Mouse (Mus musculus) liver, postnatal 0 days (tissue): ENCODE data around the gene Fut11. TPM values are rescaled to one million over a fixed set of nuclear protein-coding genes. Genes with fewer than 3 reads are reported as not detected.

Experiments
- ATAC-seq: fragments of 200-750 bp; cut with Nextera tagmentation; 2 replicates; pipeline ENCODE4 v1.8.0; 2017; ENCODE audit warnings: mild to moderate bottlenecking, moderate library complexity
- DNase-seq: peaks from one replicate; pipeline ENCODE4 v3.0.0-alpha.2; 2016
- H3K27ac ChIP-seq: fragments of 300-500 bp; sonication (generic); 2 replicates; pipeline ENCODE4 v1.5.1; 2014; ENCODE audit warnings: antibody characterized with exemption, moderate library complexity, mild to moderate bottlenecking, low read depth
- H3K27me3 ChIP-seq: fragments of 300-500 bp; sonication (generic); 2 replicates; pipeline ENCODE4 v1.6.1; 2014; ENCODE audit warnings: low read length, control low read depth, mixed read lengths; ENCODE audit not compliant: insufficient read depth
- H3K36me3 ChIP-seq: fragments of 300-500 bp; sonication (generic); replicated peaks from 2 replicates; pipeline ENCODE4 v1.6.1; 2014; ENCODE audit warnings: mild to moderate bottlenecking, control low read depth, low read length, moderate library complexity, mixed read lengths; ENCODE audit not compliant: insufficient read depth
- H3K4me1 ChIP-seq: fragments of 300-500 bp; sonication (generic); 2 replicates; pipeline ENCODE4 v1.6.1; 2014; ENCODE audit warnings: antibody characterized with exemption, mild to moderate bottlenecking, control low read depth; ENCODE audit not compliant: insufficient read depth
- H3K4me2 ChIP-seq: fragments of 300-500 bp; sonication (generic); 2 replicates; pipeline ENCODE4 v1.6.1; 2014; ENCODE audit warnings: low read depth, mild to moderate bottlenecking, low read length, moderate library complexity, mixed read lengths
- H3K4me3 ChIP-seq: fragments of 300-500 bp; sonication (generic); 2 replicates; pipeline ENCODE4 v1.5.1; 2014; ENCODE audit warnings: low read depth, low read length
- H3K9ac ChIP-seq: fragments of 300-500 bp; sonication (generic); replicated peaks from 2 replicates; pipeline ENCODE4 v1.6.1; 2014; ENCODE audit warnings: mild to moderate bottlenecking, moderate library complexity
- H3K9me3 ChIP-seq: fragments of 300-500 bp; sonication (generic); 2 replicates; pipeline ENCODE4 v1.6.1; 2016; ENCODE audit warnings: mild to moderate bottlenecking, control low read depth, low read length, mixed read lengths
- CTCF ChIP-seq: sonication (generic); IDR thresholded peaks from 2 replicates; pipeline ENCODE4 v1.5.1; 2016; ENCODE audit warnings: antibody characterized with exemption, low read depth
- EP300 ChIP-seq: IDR thresholded peaks from 2 replicates; pipeline ENCODE4 v1.6.1; 2016; ENCODE audit warnings: antibody characterized with exemption, low read depth, mild to moderate bottlenecking
- WGBS: fragments of 180-500 bp; shearing (Covaris S2); extraction: QIAGEN DNeasy Blood & Tissue Kit; methylation state at CpG from one replicate; pipeline ENCODE4 v1.1.7; 2014; ENCODE audit not compliant: insufficient replicate concordance; 5-methylcytosine and 5-hydroxymethylcytosine counted together
- polyA plus RNA-seq: library from polyadenylated mRNA; unstranded; fragments of >200 nt; fragmentation: Nextera tagmentation; extraction: Ambion mirVana; gene quantifications from 2 replicates; pipeline ENCODE4 v1.2.1, GENCODE M21; 2015

Fut11 gene
- polyA plus RNA-seq, 1 experiment from 2014 or later, result 5.1 TPM

GRCm38 (mm10) chr14:20655731-20656130, 39.0 kb upstream of the Fut11 start:
- H3K4me3 ChIP-seq, result no peak overlapping the region
- no peak overlapping the region for H3K4me2 ChIP-seq
- H3K9me3 ChIP-seq, result no peaks in the 10 kb centered on the region
- ATAC-seq, result no peak
- peak overlapping the region; percentile 60 for H3K27ac ChIP-seq
- no peaks in the 10 kb centered on the region for H3K36me3 ChIP-seq
- no peak for DNase-seq
- H3K4me1 ChIP-seq, result peaks cover 11% of the 10 kb centered on the region; the same call in 1 of the 2 replicates
- H3K27me3 ChIP-seq, result no peaks in the 10 kb centered on the region
- WGBS, result 70% methylated on average over 9 of the region's 9 CpGs
- TF ChIP-seq EP300 (no peak), CTCF (no peak)
- H3K9ac ChIP-seq, result no peak overlapping the region

DNA sequence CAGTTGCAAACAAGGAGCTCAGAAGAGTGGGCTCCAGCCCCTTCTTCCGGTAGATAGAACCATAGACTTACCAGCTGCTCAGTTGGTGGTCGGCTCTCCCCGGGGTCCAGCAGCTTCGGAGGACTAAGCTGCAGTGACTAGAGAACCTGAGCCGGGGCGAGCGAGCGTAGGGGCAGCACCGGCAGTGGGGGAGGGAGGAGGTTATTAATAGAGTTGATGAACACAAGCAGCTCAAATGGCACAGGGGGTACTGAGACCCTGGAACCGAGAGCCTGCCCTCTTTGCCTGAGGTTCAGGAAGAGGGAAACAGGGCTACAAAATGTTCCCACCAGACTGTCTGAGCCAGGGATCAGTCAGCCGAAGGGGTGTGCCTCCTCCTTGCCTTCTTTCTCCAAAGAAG, 38.4 kb upstream of the Fut11 start, which contains the start of gene Myoz1:
Gene Myoz1 (minus strand): TSS at position 180 of the 400 bp plus-strand sequence.
- WGBS, result 70% methylated on average over 11 of the region's 11 CpGs
- ATAC-seq (no peak), DNase-seq (no peak)
- Histone ChIP-seq H3K36me3 (no peaks in the 10 kb centered on the region), H3K9ac (no peak within 1 kb of the TSS), H3K4me1 (peaks cover 12% of the 10 kb centered on the region; the same call in 1 of the 2 replicates), H3K9me3 (no peaks in the 10 kb centered on the region), H3K4me2 (no peak within 1 kb of the TSS), H3K4me3 (no peak within 1 kb of the TSS), H3K27ac (peak within 1 kb of the TSS; percentile 60), H3K27me3 (peaks cover 3% of the 10 kb centered on the region)
- TF ChIP-seq EP300 (no peak), CTCF (no peak)

GRCm38 (mm10) chr14:20658326-20658725, 36.4 kb upstream of the Fut11 start:
- ATAC-seq (no peak), DNase-seq (no peak)
- TF ChIP-seq EP300 (no peak), CTCF (peak; percentile 84)
- H3K9ac ChIP-seq, result no peak overlapping the region
- H3K9me3 ChIP-seq, result no peaks in the 10 kb centered on the region
- peaks cover 15% of the 10 kb centered on the region for H3K4me1 ChIP-seq
- H3K4me2 ChIP-seq, result no peak overlapping the region
- no peaks in the 10 kb centered on the region for H3K36me3 ChIP-seq
- H3K27ac ChIP-seq, result no peak overlapping the region
- no peak overlapping the region for H3K4me3 ChIP-seq
- H3K27me3 ChIP-seq, result peaks cover 23% of the 10 kb centered on the region

- Histone ChIP-seq H3K4me2 (no peak overlapping the region), H3K4me3 (no peak overlapping the region), H3K36me3 (no peaks in the 10 kb centered on the region), H3K27me3 (peaks cover 27% of the 10 kb centered on the region), H3K9me3 (no peaks in the 10 kb centered on the region), H3K9ac (no peak overlapping the region), H3K27ac (no peak overlapping the region), H3K4me1 (peaks cover 15% of the 10 kb centered on the region)
- DNase-seq, result no peak
- 77% methylated on average over 6 of the region's 6 CpGs for WGBS
- TF ChIP-seq CTCF, result no peak
- TF ChIP-seq EP300, result no peak
- no peak for ATAC-seq
Measured at GRCm38 (mm10) chr14:20658902-20659301, 35.9 kb upstream of the Fut11 start.

DNA sequence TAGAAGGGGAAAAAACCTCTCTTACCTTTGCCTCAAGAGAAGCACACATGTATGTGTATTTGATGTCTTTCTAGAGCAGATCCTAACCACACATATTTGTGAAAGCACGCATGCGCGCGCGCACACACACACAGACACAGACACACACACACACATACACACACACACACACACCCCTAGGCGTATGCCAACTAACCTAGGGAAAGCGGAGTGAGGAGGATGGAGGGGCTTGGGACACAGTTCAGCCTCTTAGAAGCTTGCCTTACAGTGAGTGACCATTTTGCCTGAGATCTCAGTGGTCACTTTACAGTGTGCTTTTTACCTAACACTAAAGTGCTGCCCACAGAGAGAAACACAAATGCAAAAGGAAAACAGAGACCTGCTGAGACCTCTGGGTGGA, 35.1 kb upstream of the Fut11 start:
- H3K27me3 ChIP-seq, result peaks cover 31% of the 10 kb centered on the region
- no peaks in the 10 kb centered on the region for H3K36me3 ChIP-seq
- no peak for TF ChIP-seq EP300
- TF ChIP-seq CTCF, result no peak
- H3K27ac ChIP-seq, result no peak overlapping the region
- no peaks in the 10 kb centered on the region for H3K9me3 ChIP-seq
- H3K9ac ChIP-seq, result no peak overlapping the region
- H3K4me2 ChIP-seq, result no peak overlapping the region
- DNase-seq (no peak), ATAC-seq (no peak)
- H3K4me3 ChIP-seq, result no peak overlapping the region
- WGBS, result 91% methylated on average over 7 of the region's 7 CpGs
- peaks cover 15% of the 10 kb centered on the region for H3K4me1 ChIP-seq

DNA sequence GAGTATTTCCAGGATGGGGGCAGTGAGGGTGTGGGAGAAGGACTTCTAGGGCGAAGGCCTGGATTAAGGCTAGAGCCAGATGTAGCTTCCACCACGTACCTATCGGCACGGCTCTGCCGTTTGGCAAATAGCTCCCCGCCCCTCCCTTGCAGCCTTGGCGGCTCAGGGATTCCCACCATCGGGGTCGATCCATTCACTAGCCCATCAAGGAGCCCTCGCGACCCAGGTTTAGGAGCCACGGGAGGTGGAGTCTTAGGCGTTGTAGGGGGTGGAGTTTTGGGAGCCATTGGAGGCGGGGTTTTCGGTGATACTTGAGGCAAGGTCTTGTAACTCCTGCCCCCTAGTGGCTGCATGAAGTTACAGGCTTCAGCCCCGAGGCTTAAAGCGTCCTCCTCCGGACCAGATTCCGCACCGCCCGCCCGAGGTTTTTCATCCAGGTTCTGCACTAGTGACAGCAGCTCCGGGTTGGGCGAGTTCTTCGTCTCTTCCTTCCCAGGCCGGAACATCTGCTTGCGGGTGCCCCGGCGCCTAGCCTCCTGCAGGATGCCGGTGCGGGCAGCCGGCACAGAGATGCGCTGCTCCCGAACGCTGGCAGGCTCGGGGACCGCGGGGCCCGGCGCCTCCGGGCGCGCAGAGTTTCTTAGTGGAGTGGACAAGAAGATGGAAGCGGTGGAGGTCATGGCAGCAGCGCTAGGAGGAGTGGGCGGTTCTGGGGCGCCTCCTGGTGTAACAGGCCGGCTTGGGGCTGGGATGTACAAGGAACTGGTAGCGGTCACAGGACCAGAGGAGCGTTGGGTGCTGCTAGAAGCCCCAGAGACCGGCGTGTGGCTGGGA, 33.7 kb upstream of the Fut11 start:
- peak overlapping the region; percentile 68 for H3K9ac ChIP-seq
- H3K4me2 ChIP-seq, result peak overlapping the region; percentile 98
- peak overlapping the region; percentile 72 for H3K27ac ChIP-seq
- TF ChIP-seq CTCF (peak; percentile 95), EP300 (no peak)
- H3K9me3 ChIP-seq, result no peaks in the 10 kb centered on the region
- peak; percentile 91 for DNase-seq
- no peaks in the 10 kb centered on the region for H3K36me3 ChIP-seq
- peak; percentile 94 for ATAC-seq
- H3K27me3 ChIP-seq, result peaks cover 31% of the 10 kb centered on the region
- peaks cover 10% of the 10 kb centered on the region for H3K4me1 ChIP-seq
- peak overlapping the region; percentile 65 for H3K4me3 ChIP-seq
- 3% methylated on average over 52 of the region's 52 CpGs for WGBS
